Mouse (Mus musculus): ENCODE measurements around the gene Chil4. TPM values are rescaled to one million over a fixed set of nuclear protein-coding genes. Genes with fewer than 3 reads are reported as not detected.

The Chil4 gene
- polyA plus RNA-seq (2017; shearing (Covaris generic)), result not detected

GRCm38 (mm10) chr3:106219407-106219806, at the start of gene Chil4:
Gene Chil4 (minus strand): TSS chr3:106219507.

GRCm38 (mm10) chr3:106167464-106167863, 51.8 kb downstream of the Chil4 start, which contains the start of gene Chil3:
Gene Chil3 (minus strand): TSS chr3:106167564.

Other genes with a start within 250 kb of the Chil4 start
- gene Ovgp1, start 245.8 kb downstream of the Chil4 start, polyA plus RNA-seq (2017; shearing (Covaris generic)), result 7.7 TPM
- 1.6 TPM for gene Pifo, start 204.9 kb downstream of the Chil4 start, polyA plus RNA-seq (2017; shearing (Covaris generic))
- gene Chil5, start 186.7 kb downstream of the Chil4 start, polyA plus RNA-seq (2017; shearing (Covaris generic)), result 12.3 TPM
- gene Chia1, start 106.3 kb downstream of the Chil4 start, polyA plus RNA-seq (2017; shearing (Covaris generic)), result 20.0 TPM
- gene Chil3, start 51.9 kb downstream of the Chil4 start, polyA plus RNA-seq (2017; shearing (Covaris generic)), result not detected
- 0.31 TPM for gene Chil6, start 186.7 kb upstream of the Chil4 start, polyA plus RNA-seq (2017; shearing (Covaris generic))

All from CD4-positive, CD25-positive, alpha-beta regulatory T cell (primary cell).